Mouse (Mus musculus) neural tube, embryonic 11.5 days (tissue): ENCODE data around the gene Mtus2. TPM values are rescaled to one million over a fixed set of nuclear protein-coding genes. Genes with fewer than 3 reads are reported as not detected.

Experiments
- ATAC-seq: fragments of 200-750 bp; cut with Nextera tagmentation; 2 replicates; pipeline ENCODE4 v1.8.0; 2017; ENCODE audit warnings: moderate number of reproducible peaks, mild to moderate bottlenecking, moderate TSS enrichment, moderate library complexity; ENCODE audit not compliant: insufficient read depth, low FRiP score, low TSS enrichment
- DNase-seq: peaks from one replicate; pipeline ENCODE4 v3.0.0-alpha.2; 2015; ENCODE audit warnings: low spot score
- H3K27ac ChIP-seq: fragments of 300-500 bp; sonication (generic); 2 replicates; pipeline ENCODE4 v1.5.1; 2014; ENCODE audit warnings: low read depth, mild to moderate bottlenecking, low read length
- H3K27me3 ChIP-seq: fragments of 300-500 bp; sonication (generic); 2 replicates; pipeline ENCODE4 v1.6.1; 2014; ENCODE audit warnings: mild to moderate bottlenecking, low read length, mixed read lengths; ENCODE audit not compliant: control insufficient read depth, insufficient read depth
- H3K36me3 ChIP-seq: fragments of 300-500 bp; sonication (generic); 2 replicates; pipeline ENCODE4 v1.6.1; 2014; ENCODE audit warnings: mild to moderate bottlenecking, low read length, moderate library complexity, mixed read lengths; ENCODE audit not compliant: control insufficient read depth, insufficient read depth
- H3K4me1 ChIP-seq: fragments of 300-500 bp; sonication (generic); 2 replicates; pipeline ENCODE4 v1.6.1; 2014; ENCODE audit warnings: low read length, mixed read lengths; ENCODE audit not compliant: control insufficient read depth, insufficient read depth
- H3K4me2 ChIP-seq: fragments of 300-500 bp; sonication (generic); 2 replicates; pipeline ENCODE4 v1.6.1; 2014; ENCODE audit warnings: low read depth, mild to moderate bottlenecking, moderate library complexity
- H3K4me3 ChIP-seq: fragments of 300-500 bp; sonication (generic); 2 replicates; pipeline ENCODE4 v1.5.1; 2014; ENCODE audit warnings: low read depth, low read length
- H3K9ac ChIP-seq: fragments of 300-500 bp; sonication (generic); 2 replicates; pipeline ENCODE4 v1.6.1; 2014; ENCODE audit warnings: mild to moderate bottlenecking, low read length
- H3K9me3 ChIP-seq: fragments of 300-500 bp; sonication (generic); 2 replicates; pipeline ENCODE4 v1.6.1; 2016; ENCODE audit warnings: low read length; ENCODE audit not compliant: control insufficient read depth
- WGBS: fragments of 180-500 bp; shearing (Covaris S2); extraction: QIAGEN DNeasy Blood & Tissue Kit; methylation state at CpG from one replicate; pipeline ENCODE4 v1.1.7; 2014; 5-methylcytosine and 5-hydroxymethylcytosine counted together
- polyA plus RNA-seq: library from polyadenylated mRNA; unstranded; fragments of >200 nt; fragmentation: Nextera tagmentation; extraction: Ambion mirVana; gene quantifications from 2 replicates; pipeline ENCODE4 v1.2.1, GENCODE M21; 2014

Gene Mtus2
- polyA plus RNA-seq, 1 experiment from 2014 or later: 27.5 TPM

GRCm38 (mm10) chr5:147924621-147925020 lies 32.5 kb upstream of the Mtus2 start:
- Histone ChIP-seq H3K9ac (no peak overlapping the region), H3K27ac (no peak overlapping the region), H3K4me2 (no peak overlapping the region), H3K27me3 (no peaks in the 10 kb centered on the region), H3K4me1 (no peaks in the 10 kb centered on the region), H3K36me3 (no peaks in the 10 kb centered on the region), H3K4me3 (no peak overlapping the region), H3K9me3 (no peaks in the 10 kb centered on the region)
- no peak for DNase-seq
- no peak for ATAC-seq
- 81% methylated on average over 5 of the region's 5 CpGs for WGBS

- no peak for ATAC-seq
- Histone ChIP-seq H3K27ac (no peak overlapping the region), H3K9ac (no peak overlapping the region), H3K27me3 (no peaks in the 10 kb centered on the region), H3K4me2 (no peak overlapping the region), H3K9me3 (no peaks in the 10 kb centered on the region), H3K4me3 (no peak overlapping the region), H3K36me3 (no peaks in the 10 kb centered on the region), H3K4me1 (no peaks in the 10 kb centered on the region)
- 69% methylated on average over 15 of the region's 15 CpGs for WGBS
- DNase-seq: peak; percentile 33
Measured at GRCm38 (mm10) chr5:147925935-147926604, 31.1 kb upstream of the Mtus2 start.

GRCm38 (mm10) chr5:147928668-147929497 lies 28.2 kb upstream of the Mtus2 start:
- Histone ChIP-seq H3K27me3 (no peaks in the 10 kb centered on the region), H3K4me2 (no peak overlapping the region), H3K9me3 (no peaks in the 10 kb centered on the region), H3K36me3 (no peaks in the 10 kb centered on the region), H3K4me3 (no peak overlapping the region), H3K27ac (no peak overlapping the region), H3K4me1 (no peaks in the 10 kb centered on the region), H3K9ac (no peak overlapping the region)
- DNase-seq (no peak), ATAC-seq (no peak)
- 80% methylated on average over 7 of the region's 7 CpGs for WGBS

- ATAC-seq: no peak
- Histone ChIP-seq H3K36me3 (no peaks in the 10 kb centered on the region), H3K9me3 (no peaks in the 10 kb centered on the region), H3K27ac (no peak overlapping the region), H3K4me2 (no peak overlapping the region), H3K4me1 (no peaks in the 10 kb centered on the region), H3K27me3 (no peaks in the 10 kb centered on the region), H3K4me3 (no peak overlapping the region), H3K9ac (no peak overlapping the region)
- no peak for DNase-seq
- 91% methylated on average over 13 of the region's 13 CpGs for WGBS
Measured at GRCm38 (mm10) chr5:147935096-147935495, 22.0 kb upstream of the Mtus2 start.

- no peak for ATAC-seq
- Histone ChIP-seq H3K4me1 (no peaks in the 10 kb centered on the region), H3K27ac (no peak overlapping the region), H3K4me2 (no peak overlapping the region), H3K27me3 (no peaks in the 10 kb centered on the region), H3K36me3 (no peaks in the 10 kb centered on the region), H3K9ac (no peak overlapping the region), H3K4me3 (no peak overlapping the region), H3K9me3 (no peaks in the 10 kb centered on the region)
- DNase-seq: no peak
- WGBS: 86% methylated on average over 5 of the region's 5 CpGs
Measured at GRCm38 (mm10) chr5:147939226-147939625, 17.9 kb upstream of the Mtus2 start.

- no peak overlapping the region for H3K4me2 ChIP-seq
- H3K4me3 ChIP-seq: no peak overlapping the region
- H3K36me3 ChIP-seq: no peaks in the 10 kb centered on the region
- peak; percentile 36 for DNase-seq
- H3K27ac ChIP-seq: no peak overlapping the region
- no peaks in the 10 kb centered on the region for H3K27me3 ChIP-seq
- WGBS: 43% methylated on average over 5 of the region's 5 CpGs
- ATAC-seq: no peak
- H3K9me3 ChIP-seq: no peaks in the 10 kb centered on the region
- H3K9ac ChIP-seq: no peak overlapping the region
- H3K4me1 ChIP-seq: no peaks in the 10 kb centered on the region
Measured at GRCm38 (mm10) chr5:147945000-147945666, 12.0 kb upstream of the Mtus2 start.

GRCm38 (mm10) chr5:147949881-147950280 lies 7.2 kb upstream of the Mtus2 start:
- no peak for DNase-seq
- no peaks in the 10 kb centered on the region for H3K27me3 ChIP-seq
- WGBS: 76% methylated on average over 14 of the region's 14 CpGs
- no peak overlapping the region for H3K27ac ChIP-seq
- H3K9me3 ChIP-seq: no peaks in the 10 kb centered on the region
- H3K36me3 ChIP-seq: no peaks in the 10 kb centered on the region
- no peak overlapping the region for H3K9ac ChIP-seq
- H3K4me3 ChIP-seq: no peak overlapping the region
- ATAC-seq: no peak
- no peak overlapping the region for H3K4me2 ChIP-seq
- no peaks in the 10 kb centered on the region for H3K4me1 ChIP-seq

- H3K27ac ChIP-seq: no peak overlapping the region
- no peak overlapping the region for H3K9ac ChIP-seq
- no peaks in the 10 kb centered on the region for H3K36me3 ChIP-seq
- H3K4me1 ChIP-seq: no peaks in the 10 kb centered on the region
- no peak overlapping the region for H3K4me2 ChIP-seq
- no peak for ATAC-seq
- H3K4me3 ChIP-seq: no peak overlapping the region
- no peak for DNase-seq
- H3K9me3 ChIP-seq: no peaks in the 10 kb centered on the region
- WGBS: 69% methylated on average over 2 of the region's 2 CpGs
- peaks cover 8% of the 10 kb centered on the region; the same call in 1 of the 2 replicates for H3K27me3 ChIP-seq
Measured at GRCm38 (mm10) chr5:147951751-147952150, 5.4 kb upstream of the Mtus2 start.
